Mouse (Mus musculus) kidney, adult 2 months (tissue): ENCODE data around the gene Chrna7.

Experiments
- CTCF ChIP-seq: fragments of 200-500 bp; conservative IDR thresholded peaks from 2 replicates; pipeline ENCODE4 v1.5.1; 2011; ENCODE audit warnings: low read depth, mild to moderate bottlenecking, control low read depth, low read length, moderate library complexity, mixed read lengths; ENCODE audit not compliant: insufficient read depth, insufficient read length
- POLR2A ChIP-seq: fragments of 200-500 bp; IDR thresholded peaks from one replicate; pipeline ENCODE4 v1.6.1; 2011; ENCODE audit warnings: low read depth, low read length, control low read depth

DNA sequence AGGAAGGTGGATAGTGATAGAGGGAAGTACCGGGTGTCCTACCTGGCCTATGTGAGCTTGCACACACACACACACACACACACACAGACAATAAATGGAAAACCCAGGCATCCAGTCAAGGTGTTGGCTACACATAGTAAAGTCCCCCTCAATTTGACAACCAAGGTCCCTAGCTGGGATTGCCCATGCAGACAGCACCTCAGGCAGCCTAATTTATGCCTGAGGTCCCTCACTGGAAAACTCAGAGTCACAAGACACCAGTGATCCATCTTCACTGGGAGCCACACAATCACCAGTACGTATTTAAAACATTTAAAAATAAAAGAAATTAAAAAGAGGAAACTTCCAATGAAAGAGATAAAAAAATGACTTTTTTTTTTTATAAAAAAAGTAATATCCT, 99.1 kb downstream of the Chrna7 start:
- TF ChIP-seq POLR2A, result no peak
- TF ChIP-seq CTCF, result no peak
